Mouse (Mus musculus) kidney, embryonic 15.5 days (tissue): ENCODE data around the gene Afmid. TPM values are rescaled to one million over a fixed set of nuclear protein-coding genes. Genes with fewer than 3 reads are reported as not detected.
"Not testable (repeated sequence)": the region's sequence is repeated elsewhere in the genome, so short reads cannot be mapped to it uniquely, and the experiment has no call there.

Experiments used
- ATAC-seq: fragments of 200-750 bp; cut with Nextera tagmentation; replicated peaks from 2 replicates; pipeline ENCODE4 v1.8.0; 2017; ENCODE audit warnings: moderate TSS enrichment; ENCODE audit not compliant: low FRiP score
- H3K27ac ChIP-seq: fragments of 300-500 bp; sonication (generic); 2 replicates; pipeline ENCODE4 v1.5.1; 2015; ENCODE audit warnings: mild to moderate bottlenecking, inconsistent platforms
- H3K27me3 ChIP-seq: fragments of 300-500 bp; sonication (generic); 2 replicates; pipeline ENCODE4 v1.6.1; 2015; ENCODE audit warnings: inconsistent platforms
- H3K36me3 ChIP-seq: fragments of 300-500 bp; sonication (generic); 2 replicates; pipeline ENCODE4 v1.6.1; 2015; ENCODE audit warnings: inconsistent platforms
- H3K4me1 ChIP-seq: fragments of 300-500 bp; sonication (generic); 2 replicates; pipeline ENCODE4 v1.6.1; 2015; ENCODE audit warnings: inconsistent platforms
- H3K4me2 ChIP-seq: fragments of 300-500 bp; sonication (generic); 2 replicates; pipeline ENCODE4 v1.6.1; 2015; ENCODE audit warnings: moderate library complexity, mild to moderate bottlenecking, inconsistent platforms
- H3K4me3 ChIP-seq: fragments of 300-500 bp; sonication (generic); replicated peaks from 2 replicates; pipeline ENCODE4 v1.5.1; 2015; ENCODE audit warnings: mild to moderate bottlenecking, inconsistent platforms
- H3K9ac ChIP-seq: fragments of 300-500 bp; sonication (generic); 2 replicates; pipeline ENCODE4 v1.6.1; 2015; ENCODE audit warnings: mild to moderate bottlenecking, inconsistent platforms
- H3K9me3 ChIP-seq: fragments of 300-500 bp; sonication (generic); replicated peaks from 2 replicates; pipeline ENCODE4 v1.6.1; 2016; ENCODE audit warnings: inconsistent platforms
- whole genome bisulfite sequencing: fragments of 180-500 bp; shearing (Covaris S2); methylation state at CpG from one replicate; pipeline ENCODE4 v1.1.7; 2015; ENCODE audit warnings: mixed read lengths; 5-methylcytosine and 5-hydroxymethylcytosine counted together
- polyA plus RNA-seq: library from polyadenylated mRNA; unstranded; fragments of >200 nt; fragmentation: Nextera tagmentation; extraction: Ambion mirVana; gene quantifications from 2 replicates; pipeline ENCODE4 v1.2.1, GENCODE M21; 2015

Afmid gene
- polyA plus RNA-seq, 1 experiment from 2014 or later, result 6.7 TPM

GRCm38 (mm10) chr11:117828149-117828887, 2.6 kb downstream of the Afmid start:
- peak overlapping the region; percentile 79 for H3K27ac ChIP-seq
- H3K9me3 ChIP-seq, result no peaks in the 10 kb centered on the region
- 75% methylated on average over 18 of the region's 18 CpGs for WGBS
- H3K4me2 ChIP-seq, result no peak overlapping the region
- H3K4me1 ChIP-seq, result peaks cover 85% of the 10 kb centered on the region
- no peak for ATAC-seq
- H3K27me3 ChIP-seq, result no peaks in the 10 kb centered on the region
- H3K9ac ChIP-seq, result no peak overlapping the region
- H3K36me3 ChIP-seq, result peaks cover 2% of the 10 kb centered on the region
- H3K4me3 ChIP-seq, result no peak overlapping the region

GRCm38 (mm10) chr11:117828888-117829604, 3.3 kb downstream of the Afmid start:
- Histone ChIP-seq H3K9me3 (no peaks in the 10 kb centered on the region), H3K4me1 (peaks cover 77% of the 10 kb centered on the region), H3K27me3 (no peaks in the 10 kb centered on the region), H3K4me2 (no peak overlapping the region), H3K27ac (peak overlapping the region; percentile 79), H3K4me3 (no peak overlapping the region), H3K36me3 (no peaks in the 10 kb centered on the region), H3K9ac (no peak overlapping the region)
- ATAC-seq, result no peak
- 54% methylated on average over 9 of the region's 9 CpGs for WGBS

- ATAC-seq, result no peak
- 26% methylated on average over 2 of the region's 2 CpGs for WGBS
- no peaks in the 10 kb centered on the region for H3K36me3 ChIP-seq
- no peak overlapping the region for H3K4me3 ChIP-seq
- no peak overlapping the region for H3K9ac ChIP-seq
- no peaks in the 10 kb centered on the region for H3K9me3 ChIP-seq
- no peak overlapping the region for H3K4me2 ChIP-seq
- H3K27me3 ChIP-seq, result no peaks in the 10 kb centered on the region
- peaks cover 72% of the 10 kb centered on the region for H3K4me1 ChIP-seq
- peak overlapping the region; percentile 79 for H3K27ac ChIP-seq
Measured at GRCm38 (mm10) chr11:117829671-117830215, 4.0 kb downstream of the Afmid start.

GRCm38 (mm10) chr11:117830401-117830800, 4.7 kb downstream of the Afmid start:
- no peaks in the 10 kb centered on the region for H3K9me3 ChIP-seq
- no peak for ATAC-seq
- 68% methylated on average over 9 of the region's 9 CpGs for WGBS
- H3K27me3 ChIP-seq, result no peaks in the 10 kb centered on the region
- no peaks in the 10 kb centered on the region for H3K36me3 ChIP-seq
- no peak overlapping the region for H3K4me2 ChIP-seq
- H3K27ac ChIP-seq, result peak overlapping the region; percentile 79
- H3K9ac ChIP-seq, result no peak overlapping the region
- H3K4me1 ChIP-seq, result peaks cover 65% of the 10 kb centered on the region
- H3K4me3 ChIP-seq, result no peak overlapping the region

GRCm38 (mm10) chr11:117832086-117832969, 6.6 kb downstream of the Afmid start:
- peaks cover 52% of the 10 kb centered on the region for H3K4me1 ChIP-seq
- peak overlapping the region; percentile 27 for H3K4me3 ChIP-seq
- 19% methylated on average over 28 of the region's 28 CpGs for WGBS
- H3K9me3 ChIP-seq, result no peaks in the 10 kb centered on the region
- peak overlapping the region; percentile 52 for H3K4me2 ChIP-seq
- H3K27ac ChIP-seq, result no peak overlapping the region
- H3K27me3 ChIP-seq, result no peaks in the 10 kb centered on the region
- no peaks in the 10 kb centered on the region for H3K36me3 ChIP-seq
- H3K9ac ChIP-seq, result no peak overlapping the region
- ATAC-seq, result peak; percentile 35; the same call in 1 of the 2 replicates

GRCm38 (mm10) chr11:117833509-117833908, 7.8 kb downstream of the Afmid start:
- not testable (repeated sequence) for H3K36me3 ChIP-seq, H3K4me2 ChIP-seq, H3K9ac ChIP-seq, H3K27me3 ChIP-seq, H3K4me3 ChIP-seq, H3K9me3 ChIP-seq, ATAC-seq
- Histone ChIP-seq H3K27ac (0 out of 2 replicates have a peak overlapping the region, but pooled peaks have one; percentile 48), H3K4me1 (peaks cover 41% of the 10 kb centered on the region)
- WGBS, result 86% methylated on average over 5 of the region's 6 CpGs

GRCm38 (mm10) chr11:117834086-117834485, 8.4 kb downstream of the Afmid start:
- no peaks in the 10 kb centered on the region for H3K9me3 ChIP-seq
- no peak for ATAC-seq
- 0 out of 2 replicates have a peak overlapping the region, but pooled peaks have one; percentile 24 for H3K27ac ChIP-seq
- no peak overlapping the region for H3K4me3 ChIP-seq
- no peak overlapping the region for H3K4me2 ChIP-seq
- peaks cover 38% of the 10 kb centered on the region for H3K4me1 ChIP-seq
- H3K9ac ChIP-seq, result no peak overlapping the region
- WGBS, result 89% methylated on average over 8 of the region's 8 CpGs
- H3K36me3 ChIP-seq, result no peaks in the 10 kb centered on the region
- H3K27me3 ChIP-seq, result no peaks in the 10 kb centered on the region

- no peak overlapping the region for H3K27ac ChIP-seq
- peak overlapping the region; percentile 54 for H3K4me2 ChIP-seq
- H3K27me3 ChIP-seq, result no peaks in the 10 kb centered on the region
- 26% methylated on average over 13 of the region's 13 CpGs for WGBS
- no peaks in the 10 kb centered on the region for H3K36me3 ChIP-seq
- H3K4me1 ChIP-seq, result peaks cover 19% of the 10 kb centered on the region
- 0 out of 2 replicates have a peak, but pooled peaks have one; percentile 27 for ATAC-seq
- no peaks in the 10 kb centered on the region for H3K9me3 ChIP-seq
- H3K9ac ChIP-seq, result 0 out of 2 replicates have a peak overlapping the region, but pooled peaks have one; percentile 21
- peak overlapping the region; percentile 19 for H3K4me3 ChIP-seq
Measured at GRCm38 (mm10) chr11:117836306-117836705, 10.6 kb downstream of the Afmid start.

- Histone ChIP-seq H3K4me3 (no peak overlapping the region), H3K27ac (0 out of 2 replicates have a peak overlapping the region, but pooled peaks have one; percentile 9), H3K27me3 (no peaks in the 10 kb centered on the region), H3K9me3 (no peaks in the 10 kb centered on the region), H3K36me3 (no peaks in the 10 kb centered on the region), H3K4me2 (no peak overlapping the region), H3K4me1 (peaks cover 9% of the 10 kb centered on the region), H3K9ac (no peak overlapping the region)
- WGBS, result 55% methylated on average over 2 of the region's 2 CpGs
- peak; percentile 63 for ATAC-seq
Measured at GRCm38 (mm10) chr11:117838572-117838971, 12.8 kb downstream of the Afmid start.

- Histone ChIP-seq H3K27me3 (no peaks in the 10 kb centered on the region), H3K9me3 (no peaks in the 10 kb centered on the region), H3K4me3 (no peak overlapping the region), H3K36me3 (no peaks in the 10 kb centered on the region), H3K4me2 (no peak overlapping the region), H3K4me1 (peaks cover 9% of the 10 kb centered on the region), H3K27ac (no peak overlapping the region), H3K9ac (no peak overlapping the region)
- WGBS, result 91% methylated on average over 1 of the region's 1 CpGs
- no peak for ATAC-seq
Measured at GRCm38 (mm10) chr11:117839021-117839420, 13.3 kb downstream of the Afmid start.

- H3K36me3 ChIP-seq, result no peaks in the 10 kb centered on the region
- no peak for ATAC-seq
- no peaks in the 10 kb centered on the region for H3K9me3 ChIP-seq
- H3K27me3 ChIP-seq, result no peaks in the 10 kb centered on the region
- WGBS, result 35% methylated on average over 1 of the region's 1 CpGs
- H3K4me2 ChIP-seq, result no peak overlapping the region
- H3K27ac ChIP-seq, result no peak overlapping the region
- no peak overlapping the region for H3K9ac ChIP-seq
- no peak overlapping the region for H3K4me3 ChIP-seq
- peaks cover 17% of the 10 kb centered on the region for H3K4me1 ChIP-seq
Measured at GRCm38 (mm10) chr11:117840910-117841309, 15.2 kb downstream of the Afmid start.
